Mouse (Mus musculus): ENCODE data around the gene Plac9b. TPM values are rescaled to one million over a fixed set of nuclear protein-coding genes. Genes with fewer than 3 reads are reported as not detected.

Gene Plac9b
- polyA plus RNA-seq, 1 experiment from 2014 or later: 100 TPM

Other genes with a start within 250 kb of the Plac9b start
- 0.09 TPM in 1 of 2 replicates, not detected in the other for gene Cphx1, start 244.2 kb downstream of the Plac9b start, polyA plus RNA-seq (2015; fragmentation: Nextera tagmentation; extraction: Ambion mirVana)
- 1.0 TPM in 2 replicates for gene Duxbl1, start 203.9 kb downstream of the Plac9b start, polyA plus RNA-seq (2015; fragmentation: Nextera tagmentation; extraction: Ambion mirVana)
- 101 and 114 TPM in 2 replicates for gene Gm9780, start 139.8 kb downstream of the Plac9b start, polyA plus RNA-seq (2015; fragmentation: Nextera tagmentation; extraction: Ambion mirVana)
- 48.8 and 50.5 TPM in 2 replicates for gene Tmem254c, start 115.1 kb downstream of the Plac9b start, polyA plus RNA-seq (2015; fragmentation: Nextera tagmentation; extraction: Ambion mirVana)
- not detected in 2 replicates for gene Cphx2, start 101.0 kb downstream of the Plac9b start, polyA plus RNA-seq (2015; fragmentation: Nextera tagmentation; extraction: Ambion mirVana)
- gene Cphx3, start 100.2 kb downstream of the Plac9b start, polyA plus RNA-seq (2015; fragmentation: Nextera tagmentation; extraction: Ambion mirVana): not detected in 2 replicates
- 1.3 TPM in 1 of 2 replicates, not detected in the other for gene Duxbl2, start 64.1 kb downstream of the Plac9b start, polyA plus RNA-seq (2015; fragmentation: Nextera tagmentation; extraction: Ambion mirVana)
- 33.1 and 46.1 TPM in 2 replicates for gene Tmem254b, start 24.6 kb upstream of the Plac9b start, polyA plus RNA-seq (2015; fragmentation: Nextera tagmentation; extraction: Ambion mirVana)
- 0.59 and 1.7 TPM in 2 replicates for gene Duxbl3, start 75.5 kb upstream of the Plac9b start, polyA plus RNA-seq (2015; fragmentation: Nextera tagmentation; extraction: Ambion mirVana)